Mouse (Mus musculus) frontal cortex, postnatal 25 days (tissue): Measurements from ENCODE around the gene Bicdl2.

ENCODE experiments used
- DNase-seq, 2 experiments: peaks; one replicate each; pipeline ENCODE4 v3.0.0; 2022; ENCODE audit warnings: low spot score in 2 of 2

Bicdl2 gene

GRCm38 (mm10) chr17:23717003-23717402 lies 56.7 kb downstream of the Bicdl2 start:
- DNase-seq = no peak
